Mouse (Mus musculus) gonadal fat pad, adult 2 months (tissue): ENCODE measurements around the gene Tmem145. TPM values are rescaled to one million over a fixed set of nuclear protein-coding genes. Genes with fewer than 3 reads are reported as not detected.
"Not testable (repeated sequence)": the region's sequence is repeated elsewhere in the genome, so short reads cannot be mapped to it uniquely, and the experiment has no call there.

Experiments used
- DNase-seq: peaks from one replicate; pipeline ENCODE4 v3.0.0-alpha.2; 2012; ENCODE audit warnings: low read depth
- polyA plus RNA-seq: library from polyadenylated mRNA; depleted of rRNA; stranded (reverse); fragments of >200 nt; gene quantifications from 2 replicates; pipeline ENCODE4 v1.2.3, GENCODE M21; 2012; rRNA removed

Gene Tmem145
- polyA plus RNA-seq, 1 experiment: not detected

- DNase-seq: no peak
Observed at GRCm38 (mm10) chr7:25317446-25317999, 11.6 kb downstream of the Tmem145 start.

GRCm38 (mm10) chr7:25322058-25322484 lies 16.2 kb downstream of the Tmem145 start:
- no peak for DNase-seq

GRCm38 (mm10) chr7:25323219-25323618 lies 17.3 kb downstream of the Tmem145 start:
- peak; percentile 58 for DNase-seq

GRCm38 (mm10) chr7:25325431-25325830 lies 19.5 kb downstream of the Tmem145 start:
- not testable (repeated sequence) for DNase-seq

- DNase-seq: no peak
Observed at GRCm38 (mm10) chr7:25326233-25326632, 20.3 kb downstream of the Tmem145 start.

DNA sequence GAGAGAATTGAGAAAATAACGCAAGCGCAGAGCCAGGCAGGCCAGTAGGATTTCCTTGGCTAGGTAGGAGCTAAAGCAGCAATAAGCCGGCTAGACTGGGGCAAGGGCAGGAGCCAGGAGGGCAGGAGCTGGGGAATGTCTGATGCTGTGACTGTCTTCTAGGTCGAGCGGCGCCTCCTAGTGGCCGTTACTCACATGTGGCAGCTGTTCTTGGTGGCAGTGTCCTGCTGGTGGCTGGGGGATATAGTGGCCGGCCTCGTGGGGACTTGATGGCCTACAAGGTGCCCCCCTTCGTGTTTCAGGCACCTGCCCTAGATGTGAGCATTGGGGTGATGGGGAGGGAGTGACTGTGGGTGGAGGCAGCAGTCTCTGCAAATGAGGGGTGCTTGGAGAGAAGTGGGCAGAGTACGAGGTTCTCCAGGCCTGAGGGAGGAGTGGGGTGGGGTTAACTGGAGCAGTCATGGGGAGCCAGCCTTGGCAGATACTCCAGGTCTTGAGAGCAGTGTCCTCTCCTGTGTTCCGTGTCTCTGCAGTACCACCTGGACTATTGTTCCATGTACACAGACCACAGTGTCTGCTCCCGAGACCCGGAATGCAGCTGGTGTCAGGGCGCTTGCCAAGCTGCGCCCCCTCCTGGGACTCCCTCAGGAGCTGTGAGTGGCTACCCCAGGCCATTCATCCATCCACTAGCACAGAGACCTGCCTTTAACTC lies 27.8 kb downstream of the Tmem145 start:
- no peak for DNase-seq

DNA sequence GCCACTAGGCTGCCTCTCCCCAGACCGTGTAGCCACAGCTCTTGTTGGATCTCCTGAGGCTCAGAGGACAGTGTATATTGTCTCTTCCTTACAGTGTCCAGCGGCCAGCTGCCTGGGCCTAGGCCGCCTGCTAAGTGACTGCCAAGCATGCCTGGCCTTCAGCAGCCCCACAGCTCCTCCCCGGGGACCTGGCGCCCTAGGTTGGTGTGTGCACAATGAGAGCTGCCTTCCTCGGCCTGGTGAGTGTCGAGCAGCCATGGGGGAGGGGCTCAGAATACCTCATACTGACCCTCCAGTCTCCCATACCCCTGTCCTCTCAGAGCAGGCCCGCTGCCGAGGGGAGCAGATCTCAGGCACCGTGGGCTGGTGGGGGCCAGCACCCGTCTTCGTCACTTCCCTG lies 28.6 kb downstream of the Tmem145 start:
- no peak for DNase-seq

GRCm38 (mm10) chr7:25339329-25339728 lies 33.4 kb downstream of the Tmem145 start:
- DNase-seq: no peak

DNA sequence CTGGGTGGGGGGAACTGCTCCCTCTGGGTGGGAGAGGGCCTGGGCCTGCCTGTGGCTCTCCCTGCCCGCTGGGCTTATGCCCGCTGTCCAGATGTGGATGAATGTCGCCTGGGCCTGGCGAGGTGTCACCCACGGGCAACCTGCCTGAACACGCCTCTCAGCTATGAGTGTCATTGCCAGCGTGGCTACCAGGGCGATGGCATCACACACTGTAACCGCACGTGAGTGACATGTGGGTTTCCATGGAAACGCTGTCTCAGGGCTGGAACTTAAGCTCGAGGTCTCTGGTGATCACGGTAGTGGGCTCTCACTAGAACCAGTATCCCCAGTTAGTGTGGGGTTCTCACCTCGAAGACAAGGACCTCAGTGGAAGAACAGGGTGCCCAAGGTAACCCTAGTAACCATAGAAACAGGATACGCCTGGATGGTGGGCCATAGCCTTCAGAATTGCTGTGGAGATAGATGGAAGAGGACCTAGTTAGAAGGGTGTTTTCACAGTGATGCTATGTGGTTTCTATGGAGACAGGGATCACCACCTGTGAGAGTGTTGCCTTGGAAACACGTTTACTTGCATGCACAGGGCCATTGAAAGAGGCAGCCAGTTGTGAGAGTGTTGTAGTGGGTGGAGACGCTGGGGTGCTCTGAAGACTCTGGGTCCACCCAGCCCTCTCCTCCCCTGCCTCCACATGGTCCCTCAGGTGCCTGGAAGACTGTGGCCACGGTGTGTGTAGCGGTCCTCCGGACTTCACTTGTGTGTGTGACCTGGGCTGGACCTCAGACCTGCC lies 35.3 kb downstream of the Tmem145 start:
- no peak for DNase-seq

- DNase-seq: no peak
Observed at GRCm38 (mm10) chr7:25348861-25349260, 43.0 kb downstream of the Tmem145 start.

GRCm38 (mm10) chr7:25358721-25359206 lies 52.9 kb downstream of the Tmem145 start:
- DNase-seq: no peak

DNA sequence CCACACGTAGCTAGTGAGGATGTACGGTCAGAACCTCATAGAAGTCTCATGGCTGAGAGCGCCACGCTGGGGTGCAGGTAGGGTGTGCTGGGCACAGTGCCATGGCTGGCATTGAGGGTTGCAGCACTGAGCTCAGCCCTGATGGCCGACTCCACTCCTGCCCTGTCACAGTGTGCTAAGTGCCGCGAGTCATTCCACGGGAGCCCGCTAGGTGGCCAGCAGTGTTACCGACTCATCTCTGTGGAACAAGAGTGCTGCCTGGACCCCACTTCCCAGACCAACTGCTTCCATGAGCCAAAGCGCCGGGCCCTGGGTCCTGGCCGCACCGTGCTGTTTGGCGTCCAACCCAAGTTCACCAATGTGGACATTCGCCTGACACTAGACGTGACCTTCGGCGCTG lies 57.2 kb downstream of the Tmem145 start:
- DNase-seq: no peak

DNA sequence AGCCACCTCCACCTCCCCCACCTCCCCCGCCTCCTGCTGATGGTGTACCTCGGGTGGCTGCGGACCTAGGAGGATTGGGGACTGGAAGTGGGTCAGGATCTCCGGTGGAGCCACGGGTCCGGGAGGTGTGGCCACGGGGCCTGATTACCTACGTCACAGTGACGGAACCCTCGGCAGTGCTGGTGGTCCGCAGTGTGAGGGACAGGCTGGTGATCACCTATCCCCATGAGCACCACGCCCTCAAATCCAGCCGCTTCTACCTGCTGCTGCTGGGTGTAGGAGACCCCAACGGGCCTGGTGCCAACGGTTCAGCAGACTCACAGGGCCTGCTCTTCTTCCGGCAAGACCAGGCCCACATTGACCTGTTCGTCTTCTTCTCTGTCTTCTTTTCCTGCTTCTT lies 57.7 kb downstream of the Tmem145 start:
- no peak for DNase-seq

Other genes with a start within 250 kb of the Tmem145 start
- 15.1 and 15.7 TPM in 2 replicates for gene Grik5, start 233.8 kb upstream of the Tmem145 start, polyA plus RNA-seq
- 15.9 and 21.7 TPM in 2 replicates for gene Zfp574, start 233.5 kb upstream of the Tmem145 start, polyA plus RNA-seq
- gene Pou2f2, start 126.4 kb upstream of the Tmem145 start, polyA plus RNA-seq: 1.1 and 1.2 TPM in 2 replicates
- 21.9 and 23.3 TPM in 2 replicates for gene Dedd2, start 85.5 kb upstream of the Tmem145 start, polyA plus RNA-seq
- gene Zfp526, start 84.7 kb upstream of the Tmem145 start, polyA plus RNA-seq: 10.1 and 10.3 TPM in 2 replicates
- 120 and 125 TPM in 2 replicates for gene Gsk3a, start 68.3 kb upstream of the Tmem145 start, polyA plus RNA-seq
- 33.2 and 43.4 TPM in 2 replicates for gene Erf, start 55.3 kb upstream of the Tmem145 start, polyA plus RNA-seq
- gene Cic, start 38.4 kb upstream of the Tmem145 start, polyA plus RNA-seq: 54.4 and 81.6 TPM in 2 replicates
- 74.1 and 84.0 TPM in 2 replicates for gene Pafah1b3, start 8.1 kb upstream of the Tmem145 start, polyA plus RNA-seq
- 0.19 and 0.30 TPM in 2 replicates for gene Prr19, start 4.7 kb upstream of the Tmem145 start, polyA plus RNA-seq
- gene Megf8, start 11.1 kb downstream of the Tmem145 start, polyA plus RNA-seq: 40.0 and 41.2 TPM in 2 replicates
- gene Cnfn, start 63.6 kb downstream of the Tmem145 start, polyA plus RNA-seq: not detected in 2 replicates
- gene Lipe, start 92.6 kb downstream of the Tmem145 start, polyA plus RNA-seq: 664 and 702 TPM in 2 replicates
- gene Cxcl17, start 106.8 kb downstream of the Tmem145 start, polyA plus RNA-seq: not detected in 2 replicates
- gene Ceacam1, start 171.5 kb downstream of the Tmem145 start, polyA plus RNA-seq: 7.4 and 8.9 TPM in 2 replicates
- 0.16 and 0.31 TPM in 2 replicates for gene Ceacam2, start 233.8 kb downstream of the Tmem145 start, polyA plus RNA-seq